Mouse (Mus musculus) right cerebral cortex, postnatal 14 days (tissue): ENCODE measurements around the gene Usp24.

Source experiments
- DNase-seq: peaks from one replicate; pipeline ENCODE4 v3.0.0; 2022

Gene Usp24

DNA sequence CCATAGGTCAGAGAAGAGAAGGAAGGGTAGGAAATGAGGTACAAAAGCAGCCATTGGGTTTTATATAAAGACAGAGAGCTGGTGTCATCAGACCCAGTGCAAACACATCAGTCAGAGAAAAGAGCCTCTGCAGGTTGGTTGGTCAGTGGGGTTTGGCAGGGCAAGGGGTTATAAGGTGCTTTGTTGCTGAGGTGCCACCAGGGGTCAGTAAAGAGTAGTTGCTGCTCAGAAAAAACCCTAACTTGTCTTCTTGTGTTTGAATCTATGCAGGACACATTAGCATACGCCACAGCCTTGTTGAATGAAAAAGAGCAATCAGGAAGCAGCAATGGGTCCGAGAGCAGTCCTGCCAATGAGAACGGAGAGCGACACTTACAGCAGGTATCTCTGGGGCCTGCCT lies 120.5 kb downstream of the Usp24 start:
- DNase-seq: no peak

DNA sequence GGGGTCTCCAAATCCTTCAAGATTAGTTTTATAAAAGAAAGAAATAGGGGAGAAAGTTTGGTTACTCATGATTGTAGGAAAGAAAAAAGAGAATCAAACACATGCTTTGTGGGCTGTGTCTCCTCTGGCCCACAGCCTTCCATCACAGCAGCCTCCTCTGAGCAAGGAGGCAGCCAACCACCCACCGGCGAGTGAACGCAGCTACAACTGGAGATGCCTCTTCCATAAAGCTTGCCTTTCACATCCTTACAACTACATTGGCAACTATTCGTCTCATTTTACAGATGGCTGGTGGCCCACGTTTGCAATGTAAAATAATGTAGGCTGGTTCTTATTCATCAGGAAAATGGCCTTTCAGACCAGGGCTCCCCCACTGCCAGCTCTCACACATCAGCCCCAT lies 121.2 kb downstream of the Usp24 start:
- DNase-seq: no peak

DNA sequence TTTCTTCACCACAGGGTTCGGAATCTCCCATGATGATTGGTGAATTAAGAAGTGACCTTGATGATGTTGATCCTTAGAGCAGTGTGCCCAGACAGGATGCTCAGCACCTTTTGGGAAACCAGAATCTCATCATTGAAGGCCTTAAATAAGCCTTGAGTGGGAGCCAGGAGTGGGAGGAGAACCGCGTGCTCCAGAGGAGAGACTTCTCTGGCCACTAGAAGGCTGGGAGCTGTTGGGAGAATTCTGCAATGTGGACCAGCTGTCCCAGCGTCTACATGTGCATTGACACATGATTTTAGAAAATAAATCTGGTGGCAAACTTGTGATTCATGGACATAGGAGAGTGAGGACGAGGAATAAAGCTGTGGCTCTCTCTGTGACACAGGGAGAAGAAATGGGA lies 122.8 kb downstream of the Usp24 start:
- no peak for DNase-seq

DNA sequence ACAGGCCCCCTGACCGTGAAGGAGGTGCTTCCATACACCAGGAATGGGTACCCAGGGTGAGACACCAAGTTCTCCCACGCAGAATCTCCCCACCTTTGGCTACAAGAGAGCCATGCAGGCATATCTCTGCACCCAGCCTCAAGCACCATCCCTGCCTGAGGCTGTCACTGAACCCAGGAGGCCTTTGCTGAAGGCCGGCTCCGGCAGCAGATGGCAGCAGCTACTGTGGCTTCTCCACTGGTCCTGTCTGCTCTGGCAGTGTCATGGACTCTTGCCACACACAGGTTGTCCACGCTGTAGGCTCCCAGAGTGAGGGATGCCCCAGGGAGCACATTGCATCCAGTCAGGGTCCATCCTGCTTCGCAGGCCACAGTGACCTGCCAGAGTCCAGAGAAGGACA lies 127.2 kb downstream of the Usp24 start:
- DNase-seq: no peak

DNA sequence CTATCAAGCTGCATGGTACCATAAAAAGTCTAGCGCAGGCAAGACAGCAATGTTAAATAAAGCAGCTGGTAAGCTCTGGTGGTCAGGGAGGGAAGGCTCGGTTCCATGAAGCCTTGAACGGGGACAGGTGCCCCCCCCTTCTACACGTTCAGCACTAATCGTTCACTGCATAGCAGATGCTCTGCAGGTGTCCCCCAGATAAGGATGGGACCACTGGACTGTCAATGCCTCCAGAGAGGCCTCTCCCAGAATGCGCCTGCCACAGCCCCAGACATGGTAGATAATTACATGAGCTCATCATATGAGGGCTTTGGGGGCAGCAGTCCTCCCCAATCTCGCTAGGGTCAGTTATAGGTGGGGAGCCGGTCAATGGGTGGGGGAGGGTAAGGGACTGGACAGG lies 133.3 kb downstream of the Usp24 start:
- DNase-seq: no peak

DNA sequence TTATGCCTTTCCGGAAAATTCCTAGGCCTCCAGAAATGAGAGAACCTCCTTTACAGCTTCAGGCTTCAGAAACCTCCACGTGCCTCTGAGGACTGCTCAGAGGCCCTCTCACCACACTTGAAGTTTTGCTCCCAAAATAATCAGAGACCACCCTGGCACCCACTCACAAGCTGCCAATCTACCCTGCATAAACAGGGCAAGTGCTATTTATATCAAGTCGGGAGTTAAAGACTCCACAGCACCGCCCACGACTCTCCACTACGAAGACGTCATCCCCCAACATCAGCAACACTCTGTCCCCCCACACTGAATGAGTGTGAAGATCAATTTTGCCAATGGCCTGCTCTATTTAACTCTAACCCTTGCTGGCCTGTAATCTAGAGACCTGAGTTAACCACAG lies 136.4 kb downstream of the Usp24 start:
- no peak for DNase-seq

DNA sequence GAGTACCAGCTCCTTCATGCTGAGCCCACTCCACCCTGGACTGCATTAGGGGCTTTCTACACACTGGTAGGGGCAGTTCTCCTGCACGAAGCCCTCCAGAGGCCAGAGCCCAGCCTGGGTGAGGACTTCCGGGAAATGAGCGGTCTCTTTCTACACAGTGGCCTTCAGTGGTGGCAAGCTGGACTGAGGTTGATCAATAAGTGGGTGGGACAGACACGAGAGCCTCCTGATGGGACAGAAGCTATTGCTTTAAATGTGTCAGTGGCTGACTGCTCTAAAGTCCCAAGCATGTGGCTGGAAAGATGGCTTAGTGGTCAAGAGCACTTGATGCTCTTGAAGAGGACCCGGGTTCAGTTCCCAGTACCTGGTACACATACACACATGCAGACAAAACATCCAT lies 137.1 kb downstream of the Usp24 start:
- no peak for DNase-seq

DNA sequence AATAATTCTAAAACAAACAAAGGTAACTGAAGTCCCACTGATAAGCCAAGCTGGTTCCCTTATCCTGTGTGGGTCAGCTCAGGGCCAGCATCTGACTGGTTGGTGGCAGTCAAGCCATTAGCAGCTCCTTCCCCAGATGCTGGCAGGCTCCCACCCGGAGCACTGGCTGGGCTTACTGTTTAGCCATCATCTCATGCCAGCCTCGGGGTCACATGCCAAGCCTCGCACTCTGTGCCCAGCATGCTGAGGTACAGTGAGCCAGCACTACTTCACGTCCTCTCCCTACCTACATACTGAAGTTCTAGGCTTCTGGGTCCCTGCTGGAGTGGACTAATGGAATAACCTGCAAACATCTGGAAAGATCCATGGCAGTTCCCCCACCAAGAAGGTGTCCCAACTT lies 137.5 kb downstream of the Usp24 start:
- no peak for DNase-seq

DNA sequence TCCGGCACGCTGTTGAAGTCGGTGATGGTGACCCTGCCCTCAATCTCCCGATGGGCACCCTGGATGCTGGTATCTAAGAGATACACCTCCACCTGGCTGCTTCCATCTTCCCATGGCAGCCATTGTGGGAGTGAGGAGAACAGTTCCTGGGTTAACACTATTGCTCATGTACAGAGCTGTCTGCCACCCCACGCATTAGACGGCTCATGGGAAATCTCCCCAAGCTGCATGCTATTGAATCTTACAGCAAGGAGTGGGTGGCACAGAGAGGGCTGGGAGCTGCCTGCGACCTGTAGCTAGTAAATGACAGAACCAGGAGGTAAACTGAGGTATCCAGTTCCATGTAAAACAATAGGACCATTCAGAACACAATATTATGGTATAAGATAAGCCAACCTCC lies 138.5 kb downstream of the Usp24 start:
- DNase-seq: no peak

DNA sequence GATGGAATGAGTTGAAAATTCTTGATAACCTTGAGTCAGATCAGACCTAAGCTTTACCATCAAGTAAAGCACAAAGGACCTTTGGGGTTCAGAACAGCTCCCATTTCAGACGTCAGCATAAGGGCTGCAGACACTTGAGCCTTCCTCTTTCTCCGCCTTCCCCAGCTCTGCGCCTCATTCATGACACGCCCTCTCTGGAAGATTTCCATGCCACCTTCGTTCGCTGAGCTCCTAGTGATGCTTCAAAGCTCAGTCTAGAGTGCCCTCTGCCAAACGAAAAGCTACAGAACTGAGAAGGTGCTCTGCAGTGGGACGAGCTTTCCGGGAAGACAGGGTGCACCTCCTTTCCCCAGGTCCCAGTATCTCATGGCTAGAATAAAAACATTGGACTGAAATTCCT lies 146.0 kb downstream of the Usp24 start:
- no peak for DNase-seq

DNA sequence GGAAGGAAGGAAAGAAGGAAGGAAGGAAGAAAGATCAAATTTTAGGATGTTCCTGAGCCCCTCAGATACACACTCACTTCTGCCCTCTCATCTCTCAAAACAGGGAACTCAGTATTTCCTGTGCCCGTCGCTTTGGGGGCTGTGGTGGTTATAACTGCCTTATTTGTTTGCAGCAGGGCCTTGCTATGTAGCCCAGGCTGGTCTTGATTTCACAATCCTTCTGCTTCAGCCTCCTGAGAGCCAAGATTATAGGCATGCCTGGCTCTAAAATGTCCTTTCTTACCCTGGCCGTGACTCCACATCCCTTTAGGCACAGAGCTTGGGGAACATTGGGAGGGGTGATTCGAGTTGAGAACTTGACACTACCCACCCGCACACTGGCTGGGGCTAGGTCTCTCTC lies 146.5 kb downstream of the Usp24 start:
- no peak for DNase-seq

DNA sequence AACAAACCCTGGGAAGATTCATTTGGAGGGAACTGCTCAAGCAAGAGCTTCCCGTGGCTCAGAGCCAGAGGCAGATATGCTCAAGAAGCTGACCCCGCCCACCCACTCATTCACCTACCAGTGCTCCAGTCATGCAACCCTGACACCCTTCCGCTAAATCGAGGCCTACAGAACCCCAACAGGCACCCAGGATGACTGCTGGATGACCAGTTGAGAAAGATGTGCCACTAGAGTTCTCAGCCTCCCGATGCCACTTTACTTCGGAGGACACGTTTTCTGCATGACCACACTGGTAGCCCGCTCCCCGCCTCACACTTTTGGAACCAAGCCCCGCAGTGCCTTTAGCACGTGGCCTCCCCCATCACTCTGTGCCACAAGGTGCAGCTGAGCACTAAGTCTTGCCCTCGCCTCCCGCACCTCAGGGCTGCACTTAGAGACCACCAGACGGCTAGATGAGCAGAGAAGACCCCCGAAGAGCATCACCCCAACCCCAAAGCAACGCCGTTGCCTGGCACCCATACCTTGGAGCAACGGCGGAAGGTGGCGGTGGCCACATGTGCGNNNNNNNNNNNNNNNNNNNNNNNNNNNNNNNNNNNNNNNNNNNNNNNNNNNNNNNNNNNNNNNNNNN lies 147.3 kb downstream of the Usp24 start:
- no peak for DNase-seq

DNA sequence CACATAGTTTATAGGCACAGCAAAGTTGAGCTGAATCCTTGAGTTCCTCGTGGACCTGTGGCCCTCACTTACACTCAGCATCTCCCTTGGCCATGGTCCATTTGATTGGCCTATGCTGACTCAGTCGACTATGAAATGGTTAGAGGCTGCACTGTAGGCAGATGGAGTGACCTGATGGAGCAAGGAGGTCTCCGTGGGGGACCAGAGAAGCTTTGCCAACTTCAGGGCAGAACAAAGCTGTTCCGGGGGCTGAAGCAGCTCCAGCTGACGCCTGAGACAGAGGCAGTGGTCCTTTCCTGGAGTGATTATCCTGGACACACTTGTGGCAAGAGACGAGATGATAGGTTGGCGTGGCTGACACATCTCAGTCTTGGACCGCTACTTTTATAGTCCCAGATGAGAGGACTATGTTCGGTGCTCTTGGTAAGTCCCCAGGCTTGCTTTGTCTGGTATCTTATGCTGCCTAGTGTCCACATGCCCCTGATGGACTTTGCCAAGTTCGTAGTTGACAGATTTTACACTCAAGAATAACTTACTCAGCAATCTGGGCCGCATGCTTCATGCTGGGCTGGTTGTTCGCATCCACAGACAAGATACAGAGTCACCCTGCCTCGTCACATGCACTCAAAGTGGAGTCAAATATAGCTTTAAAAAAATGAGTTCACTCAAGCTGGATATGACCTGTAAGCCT lies 151.6 kb downstream of the Usp24 start:
- no peak for DNase-seq

DNA sequence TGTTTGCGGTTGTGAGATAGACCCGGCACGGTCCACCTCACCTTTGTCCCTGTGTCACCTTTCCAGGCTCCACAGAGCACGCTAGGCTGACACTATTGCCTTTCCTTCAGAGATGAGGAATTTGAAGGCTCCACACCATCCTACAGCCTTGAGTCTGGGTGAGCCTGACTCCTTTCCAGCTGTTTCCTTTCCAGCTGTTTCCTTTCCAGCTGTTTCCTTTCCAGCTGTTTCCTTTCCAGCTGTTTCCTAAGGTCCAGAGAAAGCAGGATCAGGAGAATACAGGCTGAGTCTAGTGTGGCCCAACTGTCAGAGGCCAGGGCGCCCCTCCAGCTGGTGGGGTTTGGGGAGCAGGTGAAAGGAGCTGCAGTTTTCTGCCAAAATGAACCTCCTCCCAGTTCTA lies 154.9 kb downstream of the Usp24 start:
- no peak for DNase-seq

DNA sequence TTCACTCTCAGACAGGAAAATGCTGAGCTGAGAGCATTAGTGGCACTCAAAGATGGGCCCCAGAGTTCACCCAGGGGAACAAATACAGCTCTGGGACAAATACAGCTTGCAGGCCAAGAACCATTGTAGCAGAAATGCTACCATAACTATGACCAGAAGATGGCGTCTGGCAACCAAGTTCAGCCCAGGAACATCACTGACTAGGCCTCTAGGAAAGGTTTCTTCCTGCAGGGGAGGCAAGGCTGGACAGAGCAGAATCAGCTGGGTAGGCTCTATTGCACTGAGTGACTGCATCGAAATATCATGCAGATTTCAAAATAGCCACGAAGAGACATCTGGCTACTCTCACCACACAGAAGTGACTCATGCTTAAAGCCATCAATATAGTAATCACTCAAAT lies 156.3 kb downstream of the Usp24 start:
- DNase-seq: peak; percentile 47

DNA sequence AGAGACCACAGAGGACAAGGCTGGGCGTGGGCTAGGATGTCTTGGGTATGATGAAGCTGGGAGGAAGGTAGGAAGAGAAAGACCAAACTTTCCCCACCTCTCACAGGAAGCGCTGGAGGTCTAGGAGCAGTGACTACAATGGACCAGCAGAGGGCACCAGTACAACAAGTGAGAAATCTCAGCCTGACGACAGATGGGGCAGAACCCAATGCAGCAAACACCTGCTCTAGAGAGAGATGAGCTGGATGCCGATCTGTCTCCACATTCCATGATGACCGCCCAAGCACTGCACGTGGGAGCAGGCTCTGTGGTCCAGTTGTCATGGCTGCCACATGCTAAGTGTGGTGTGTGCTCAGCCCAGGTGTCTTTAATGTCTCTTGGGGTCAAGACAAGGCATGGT lies 158.2 kb downstream of the Usp24 start:
- peak; percentile 67 for DNase-seq

DNA sequence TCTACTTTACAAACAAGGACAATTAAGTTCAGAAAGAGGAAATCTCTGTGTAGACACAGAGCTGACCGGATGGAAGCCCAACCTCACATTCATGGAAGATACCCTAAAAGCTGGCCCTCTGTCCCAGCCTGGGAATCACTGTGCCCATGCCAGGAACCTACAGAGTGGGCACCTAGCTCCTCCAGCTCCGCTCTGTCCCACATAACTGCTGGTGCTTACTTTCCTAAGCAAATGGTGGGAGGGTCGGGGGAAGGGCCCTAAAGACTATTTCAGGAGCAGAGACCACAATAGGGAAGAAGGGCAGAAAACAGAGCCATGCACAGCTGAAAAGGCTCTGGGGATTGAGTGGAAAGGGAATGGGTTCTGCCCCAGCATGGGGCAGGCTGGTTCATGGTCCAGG lies 164.5 kb downstream of the Usp24 start:
- no peak for DNase-seq

DNA sequence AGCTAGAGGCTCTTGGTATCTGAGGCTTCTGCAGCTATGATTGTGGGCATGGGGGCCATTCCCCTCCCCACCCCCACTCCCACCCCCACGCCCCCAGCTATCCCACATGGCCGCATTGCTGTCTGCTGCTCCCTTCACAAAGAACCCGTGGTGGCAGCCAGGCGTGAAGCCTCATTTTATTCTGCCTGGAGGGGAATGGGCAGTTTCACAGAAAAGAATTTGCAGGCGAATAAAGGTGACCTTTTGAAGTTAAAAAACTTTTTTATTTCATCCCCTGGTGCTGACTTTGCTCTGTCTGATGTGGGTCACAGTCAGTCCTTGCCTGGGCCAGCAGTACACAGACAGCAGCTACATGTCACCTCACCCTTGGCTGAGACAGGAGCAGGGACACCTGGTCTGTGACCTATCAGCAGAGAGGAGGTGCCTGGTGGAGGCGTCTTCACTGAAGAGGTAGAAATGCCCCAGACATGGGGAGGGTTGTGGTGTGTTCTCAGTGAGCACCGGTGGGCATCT lies 167.3 kb downstream of the Usp24 start:
- no peak for DNase-seq

DNA sequence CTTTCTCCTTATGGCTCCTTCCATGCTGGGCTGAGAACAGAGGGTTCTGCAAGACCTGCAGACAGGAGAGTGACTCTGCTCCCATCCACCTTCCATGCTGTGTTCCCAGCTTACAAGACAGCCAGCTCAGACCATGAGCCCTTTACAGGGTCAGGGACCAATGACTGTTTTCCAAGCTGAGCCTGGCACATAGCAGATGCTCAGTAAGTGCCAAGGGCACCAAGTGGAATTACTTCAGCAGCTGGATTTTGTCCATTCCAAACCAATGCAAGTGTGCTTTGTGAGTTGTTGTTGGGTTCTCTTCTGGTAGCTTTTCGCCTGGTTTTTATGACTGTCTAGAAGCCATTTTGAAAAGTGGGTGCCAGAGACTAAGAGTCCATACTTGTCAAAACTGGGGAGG lies 167.8 kb downstream of the Usp24 start:
- DNase-seq: no peak

DNA sequence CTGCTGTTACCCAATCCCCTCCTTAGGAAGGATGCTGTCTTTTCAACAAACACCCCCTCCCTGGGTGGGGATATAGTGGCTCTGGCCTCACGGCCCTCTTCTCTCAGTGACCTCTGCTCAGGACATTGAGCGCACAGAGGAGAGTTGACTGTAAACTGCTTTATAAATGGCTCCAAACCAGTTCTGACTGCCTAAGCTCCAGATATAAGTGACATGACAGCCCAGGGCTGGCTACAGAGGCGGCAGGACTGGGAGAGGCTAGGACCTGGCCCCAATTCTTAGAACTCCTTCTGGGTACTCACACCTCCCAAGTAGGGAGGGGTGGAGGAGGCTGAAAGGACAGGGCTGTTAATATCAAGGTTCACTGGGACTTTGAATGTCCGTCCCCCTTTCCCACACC lies 174.6 kb downstream of the Usp24 start:
- DNase-seq: no peak
